Comparison of ENCODE assay signal across 23 mouse cellular contexts in genomic region chr6:139279093-139279492, GRCm38 (mm10).
A peak's percentile ranks its signal among the peaks of the same experiment; 100 is the strongest.
DNase-seq lines count a peak whose midpoint lies in the region; ATAC-seq and TF ChIP-seq lines count a peak whose summit lies in the region.
"Had no signal": no experiment of that assay in that cellular context is flagged by ENCODE, and none has a peak within 500 bp of the region (broad histone marks: within the 10 kb centered on the region; RNA-seq: fewer than 3 reads in every experiment).

No protein-coding gene starts in this region.

- no peaks in the 10 kb centered on the region for H3K27me3 ChIP-seq in embryonic facial prominence, embryonic 11.5 days (ENCODE audit: control insufficient read depth, insufficient read depth, low read length)
- H3K27me3 ChIP-seq in embryonic facial prominence, embryonic 10.5 days (replicated peaks; ENCODE audit: low read depth, poor library complexity, severe bottlenecking), result no peaks in the 10 kb centered on the region
- no peaks in the 10 kb centered on the region for H3K27me3 ChIP-seq in hindbrain, postnatal 0 days (ENCODE audit: insufficient read depth, low read length)
- H3K27me3 ChIP-seq in hindbrain, embryonic 11.5 days (ENCODE audit: control insufficient read depth, insufficient read depth, low read length), result no peaks in the 10 kb centered on the region
- H3K27me3 ChIP-seq in midbrain, embryonic 16.5 days (ENCODE audit: control insufficient read depth, insufficient read depth, low read depth, low read length), result no peaks in the 10 kb centered on the region
- no peaks in the 10 kb centered on the region for H3K27me3 ChIP-seq in midbrain, embryonic 13.5 days
- H3K27me3 ChIP-seq: embryonic facial prominence, embryonic 13.5 days; forebrain, embryonic 15.5 days had no signal

- no peak overlapping the region for H3K4me2 ChIP-seq in embryonic facial prominence, embryonic 11.5 days (ENCODE audit: low read depth, low read length)
- H3K4me2 ChIP-seq in hindbrain, postnatal 0 days (ENCODE audit: low read depth, low read length), result no peak overlapping the region
- H3K4me2 ChIP-seq in hindbrain, embryonic 11.5 days (replicated peaks; ENCODE audit: low read depth, low read length), result no peak overlapping the region
- H3K4me2 ChIP-seq in midbrain, embryonic 16.5 days (ENCODE audit: low read length), result no peak overlapping the region
- no peak overlapping the region for H3K4me2 ChIP-seq in midbrain, embryonic 13.5 days (replicated peaks)
- H3K4me2 ChIP-seq: embryonic facial prominence, embryonic 13.5 days; forebrain, embryonic 15.5 days had no signal

- WGBS in embryonic facial prominence, embryonic 11.5 days, result 62% methylated on average over 4 of the region's 4 CpGs
- 75% methylated on average over 4 of the region's 4 CpGs for WGBS in embryonic facial prominence, embryonic 10.5 days
- WGBS in hindbrain, postnatal 0 days, result 74% methylated on average over 4 of the region's 4 CpGs
- 90% methylated on average over 4 of the region's 4 CpGs for WGBS in hindbrain, embryonic 11.5 days
- 63% methylated on average over 4 of the region's 4 CpGs for WGBS in midbrain, embryonic 16.5 days
- 66% methylated on average over 4 of the region's 4 CpGs for WGBS in midbrain, embryonic 13.5 days

- H3K4me1 ChIP-seq in embryonic facial prominence, embryonic 11.5 days (ENCODE audit: control insufficient read depth, insufficient read depth, low read length), result no peaks in the 10 kb centered on the region
- no peaks in the 10 kb centered on the region for H3K4me1 ChIP-seq in embryonic facial prominence, embryonic 10.5 days
- H3K4me1 ChIP-seq in hindbrain, postnatal 0 days (ENCODE audit: insufficient read depth, low read length), result no peaks in the 10 kb centered on the region
- no peaks in the 10 kb centered on the region for H3K4me1 ChIP-seq in hindbrain, embryonic 11.5 days (replicated peaks; ENCODE audit: control insufficient read depth, insufficient read depth, low read length)
- H3K4me1 ChIP-seq in midbrain, embryonic 16.5 days (ENCODE audit: control insufficient read depth, insufficient read depth, low read length), result no peaks in the 10 kb centered on the region
- H3K4me1 ChIP-seq in midbrain, embryonic 13.5 days (replicated peaks), result no peaks in the 10 kb centered on the region
- H3K4me1 ChIP-seq: embryonic facial prominence, embryonic 13.5 days; forebrain, embryonic 15.5 days had no signal

- no peak overlapping the region for H3K27ac ChIP-seq in embryonic facial prominence, embryonic 11.5 days (replicated peaks; ENCODE audit: low read depth, low read length)
- H3K27ac ChIP-seq in embryonic facial prominence, embryonic 10.5 days (replicated peaks), result no peak overlapping the region
- H3K27ac ChIP-seq in hindbrain, postnatal 0 days, result no peak overlapping the region
- no peak overlapping the region for H3K27ac ChIP-seq in hindbrain, embryonic 11.5 days (ENCODE audit: low read depth, low read length)
- no peak overlapping the region for H3K27ac ChIP-seq in midbrain, embryonic 16.5 days (ENCODE audit: low read length)
- H3K27ac ChIP-seq in midbrain, embryonic 13.5 days, result no peak overlapping the region
- H3K27ac ChIP-seq: embryonic facial prominence, embryonic 13.5 days; forebrain, embryonic 15.5 days; heart, embryonic 10.5 days had no signal

- H3K36me3 ChIP-seq in embryonic facial prominence, embryonic 11.5 days (replicated peaks; ENCODE audit: control insufficient read depth, insufficient read depth, low read depth, low read length), result no peaks in the 10 kb centered on the region
- H3K36me3 ChIP-seq in embryonic facial prominence, embryonic 10.5 days (replicated peaks), result no peaks in the 10 kb centered on the region
- H3K36me3 ChIP-seq in hindbrain, postnatal 0 days (ENCODE audit: insufficient read depth, low read length), result no peaks in the 10 kb centered on the region
- H3K36me3 ChIP-seq in hindbrain, embryonic 11.5 days (ENCODE audit: control insufficient read depth, insufficient read depth, low read length), result no peaks in the 10 kb centered on the region
- H3K36me3 ChIP-seq in midbrain, embryonic 16.5 days (ENCODE audit: control insufficient read depth, insufficient read depth, low read length), result no peaks in the 10 kb centered on the region
- H3K36me3 ChIP-seq in midbrain, embryonic 13.5 days, result no peaks in the 10 kb centered on the region
- H3K36me3 ChIP-seq: embryonic facial prominence, embryonic 13.5 days; forebrain, embryonic 15.5 days; G1E; heart, embryonic 10.5 days had no signal

- peak; percentile 4 for DNase-seq in embryonic facial prominence, embryonic 11.5 days (ENCODE audit: low spot score)
- DNase-seq in embryonic facial prominence, embryonic 10.5 days (ENCODE audit: low spot score), result no peak
- DNase-seq in hindbrain, postnatal 0 days (ENCODE audit: low spot score), result peak; percentile 11
- no peak for DNase-seq in hindbrain, embryonic 11.5 days (ENCODE audit: low spot score)
- no peak for DNase-seq in heart, adult 18-20 months
- DNase-seq: adrenal gland, adult 8-10 months; adrenal gland, postnatal 36 days; B cell, adult 2 months; cerebellum, adult 11 months; cerebellum, adult 8-10 months; cerebellum, postnatal 14 days; embryo, embryonic 11 days; gastrocnemius, postnatal 36 days; heart, adult 11 months; heart, postnatal 14 days had no signal

- ATAC-seq in embryonic facial prominence, embryonic 11.5 days (replicated peaks; ENCODE audit: insufficient number of reproducible peaks, low FRiP score, low TSS enrichment, low read depth), result no peak; the same call in 1 of the 2 replicates
- ATAC-seq in hindbrain, postnatal 0 days, result no peak
- no peak for ATAC-seq in hindbrain, embryonic 11.5 days (ENCODE audit: low FRiP score)
- ATAC-seq in midbrain, embryonic 16.5 days, result peak; percentile 25; the same call in 1 of the 2 replicates
- ATAC-seq in midbrain, embryonic 13.5 days, result no peak
- ATAC-seq: CD4-positive, CD25-positive, alpha-beta regulatory T cell, adult 4 months; forebrain, embryonic 15.5 days; intestine, embryonic 16.5 days had no signal

- no peaks in the 10 kb centered on the region for H3K9me3 ChIP-seq in embryonic facial prominence, embryonic 11.5 days (replicated peaks; ENCODE audit: control insufficient read depth, low read length)
- H3K9me3 ChIP-seq in embryonic facial prominence, embryonic 10.5 days, result no peaks in the 10 kb centered on the region
- no peaks in the 10 kb centered on the region for H3K9me3 ChIP-seq in hindbrain, postnatal 0 days (ENCODE audit: low read length)
- no peaks in the 10 kb centered on the region for H3K9me3 ChIP-seq in hindbrain, embryonic 11.5 days (ENCODE audit: control insufficient read depth, low read length)
- H3K9me3 ChIP-seq in midbrain, embryonic 16.5 days (replicated peaks; ENCODE audit: control insufficient read depth, low read length, poor library complexity, severe bottlenecking), result no peaks in the 10 kb centered on the region
- H3K9me3 ChIP-seq in midbrain, embryonic 13.5 days, result no peaks in the 10 kb centered on the region
- H3K9me3 ChIP-seq: embryonic facial prominence, embryonic 13.5 days; forebrain, embryonic 15.5 days; heart, embryonic 10.5 days had no signal

- H3K4me3 ChIP-seq in embryonic facial prominence, embryonic 11.5 days (ENCODE audit: low read depth, low read length), result no peak overlapping the region
- no peak overlapping the region for H3K4me3 ChIP-seq in embryonic facial prominence, embryonic 10.5 days
- no peak overlapping the region for H3K4me3 ChIP-seq in hindbrain, postnatal 0 days (ENCODE audit: low read length)
- no peak overlapping the region for H3K4me3 ChIP-seq in hindbrain, embryonic 11.5 days (ENCODE audit: low read depth, low read length)
- H3K4me3 ChIP-seq in midbrain, embryonic 16.5 days (ENCODE audit: low read depth, low read length), result no peak overlapping the region
- H3K4me3 ChIP-seq in midbrain, embryonic 13.5 days (replicated peaks), result no peak overlapping the region
- H3K4me3 ChIP-seq: embryonic facial prominence, embryonic 13.5 days; forebrain, embryonic 15.5 days; heart, embryonic 10.5 days had no signal

- TF ChIP-seq CTCF in hindbrain, postnatal 0 days (IDR thresholded peaks at IDR 0.05; ENCODE audit: low read depth), result no peak

- H3K9ac ChIP-seq in embryonic facial prominence, embryonic 11.5 days (replicated peaks; ENCODE audit: low read length), result no peak overlapping the region
- no peak overlapping the region for H3K9ac ChIP-seq in hindbrain, postnatal 0 days (replicated peaks; ENCODE audit: low read length)
- no peak overlapping the region for H3K9ac ChIP-seq in hindbrain, embryonic 11.5 days (ENCODE audit: low read depth, low read length)
- H3K9ac ChIP-seq in midbrain, embryonic 16.5 days (ENCODE audit: low read depth, low read length), result no peak overlapping the region
- no peak overlapping the region for H3K9ac ChIP-seq in midbrain, embryonic 13.5 days (replicated peaks)
- H3K9ac ChIP-seq: embryonic facial prominence, embryonic 13.5 days; forebrain, embryonic 15.5 days had no signal

Comparison
In these comparisons a context has a peak if more than half of its experiments do, and no peak if none do; other contexts are left out.
1. DNase-seq: peak in embryonic facial prominence, embryonic 11.5 days (single experiment) and hindbrain, postnatal 0 days (single experiment); none in embryonic facial prominence, embryonic 10.5 days (single experiment), hindbrain, embryonic 11.5 days (single experiment) and heart, adult 18-20 months (0 of 2).